Mouse (Mus musculus): Measurements from ENCODE around the gene Tnfrsf14. TPM values are rescaled to one million over a fixed set of nuclear protein-coding genes. Genes with fewer than 3 reads are reported as not detected.
A peak's percentile ranks its signal among the peaks of the same experiment; 100 is the strongest.

The Tnfrsf14 gene
- total RNA-seq, 2 experiments from 2014 or later, result 38.4 to 110 TPM

DNA sequence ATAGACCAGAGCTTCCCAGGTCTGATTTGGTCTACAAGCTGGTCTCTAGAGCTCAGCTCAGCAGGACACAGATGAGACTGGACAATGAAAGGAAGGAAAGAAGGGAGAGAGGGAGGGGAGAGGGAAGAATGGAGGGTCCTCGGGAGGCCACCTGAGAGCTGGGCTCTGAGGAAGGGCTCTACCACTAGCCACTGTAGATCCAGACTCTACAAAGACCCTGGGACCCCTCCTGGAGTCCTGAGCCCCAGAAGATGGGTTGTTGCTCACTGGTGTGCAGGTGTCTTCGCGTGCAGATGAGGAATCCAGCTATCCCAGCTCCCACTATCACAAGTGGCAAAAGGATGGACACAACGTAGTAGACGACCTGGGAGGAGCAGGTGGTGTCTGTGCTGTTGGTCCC is 5.4 kb downstream of the Tnfrsf14 start:
- no peak for ATAC-seq (replicated peaks; ENCODE audit: poor library complexity, severe bottlenecking)

GRCm38 (mm10) chr4:154922291-154922690 is 6.1 kb downstream of the Tnfrsf14 start:
- no peak for ATAC-seq (replicated peaks; ENCODE audit: poor library complexity, severe bottlenecking)

GRCm38 (mm10) chr4:154916662-154917061 is 11.7 kb downstream of the Tnfrsf14 start:
- ATAC-seq (replicated peaks; ENCODE audit: poor library complexity, severe bottlenecking), result no peak

DNA sequence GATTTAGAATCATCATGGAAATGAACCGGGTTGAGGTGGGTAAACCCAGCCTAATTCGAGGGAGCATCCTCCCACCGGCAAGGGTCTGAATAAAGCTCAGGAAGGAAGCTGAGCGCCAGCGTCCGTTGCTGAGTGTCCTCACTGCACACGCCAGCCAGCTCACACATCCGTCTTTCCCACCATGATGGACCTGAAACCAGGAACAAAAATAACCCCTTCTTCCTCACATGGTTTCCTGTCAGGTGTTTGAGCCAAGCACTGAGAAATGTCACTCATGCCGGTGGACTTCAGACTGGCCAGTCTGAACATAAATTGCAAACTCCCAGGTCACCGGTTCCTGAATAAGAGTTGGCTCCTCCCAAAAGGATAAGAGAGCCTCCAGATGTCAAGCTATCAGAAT is 13.1 kb downstream of the Tnfrsf14 start:
- ATAC-seq (replicated peaks; ENCODE audit: poor library complexity, severe bottlenecking), result peak; percentile 63

GRCm38 (mm10) chr4:154914707-154915106 is 13.7 kb downstream of the Tnfrsf14 start:
- no peak for ATAC-seq (replicated peaks; ENCODE audit: poor library complexity, severe bottlenecking)

DNA sequence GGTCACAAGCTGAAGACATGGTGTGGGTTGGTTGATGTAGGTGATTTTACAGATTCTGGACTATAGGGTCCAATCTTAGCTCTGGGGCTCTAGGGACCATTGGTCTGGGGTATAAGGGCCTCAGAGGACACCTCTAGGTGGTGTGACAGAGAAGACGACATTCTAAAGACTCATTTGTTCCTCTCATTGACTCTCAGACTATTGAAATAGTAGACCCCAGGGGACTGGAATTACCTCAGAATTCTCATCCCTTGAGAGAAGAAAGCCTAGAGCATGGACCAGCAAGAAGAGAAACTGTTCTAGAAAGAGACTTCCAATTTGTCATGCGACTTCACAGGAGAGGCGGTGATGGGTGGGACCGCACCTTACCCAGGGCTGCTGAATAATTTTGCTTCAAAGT is 14.1 kb downstream of the Tnfrsf14 start:
- no peak for ATAC-seq (replicated peaks; ENCODE audit: poor library complexity, severe bottlenecking)

DNA sequence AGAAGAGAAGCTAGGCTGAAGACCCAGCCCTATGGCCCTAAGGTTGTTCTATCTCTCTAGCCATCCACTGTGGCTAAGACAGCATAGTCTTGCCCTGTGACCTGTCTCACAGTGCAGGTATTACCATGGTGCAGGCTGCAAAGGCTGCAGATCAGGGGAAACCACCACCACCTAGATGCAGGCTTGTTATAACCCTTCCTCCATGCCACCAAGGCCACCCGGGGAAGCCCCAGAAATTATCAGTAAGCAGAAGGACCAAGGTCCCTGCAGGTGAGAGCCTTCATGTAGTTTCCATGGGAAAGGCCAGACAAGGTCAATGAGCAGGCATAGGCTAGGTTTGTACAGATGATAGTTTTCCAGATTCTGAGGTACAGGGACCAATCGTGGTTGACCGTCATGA is 14.5 kb downstream of the Tnfrsf14 start:
- no peak for ATAC-seq (replicated peaks; ENCODE audit: poor library complexity, severe bottlenecking)

DNA sequence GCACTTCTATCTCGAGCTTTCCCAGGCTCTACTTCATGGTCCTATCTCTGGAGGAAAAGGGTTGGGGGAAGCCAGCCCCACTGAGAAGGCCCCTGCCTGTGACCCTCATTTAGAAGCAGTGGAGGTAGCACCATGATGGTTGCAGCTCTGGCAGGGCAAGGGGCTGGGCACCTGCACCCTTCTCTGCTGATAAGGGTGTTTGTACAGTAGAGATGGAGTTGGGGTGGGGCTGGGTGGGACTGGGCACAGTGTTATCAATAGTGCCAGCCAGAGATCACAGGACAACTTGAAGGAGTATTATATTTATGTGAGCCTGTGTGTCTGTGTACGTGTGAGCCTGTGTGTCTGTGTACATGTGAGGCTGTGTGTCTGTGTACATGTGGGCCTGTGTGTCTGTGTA is 16.7 kb downstream of the Tnfrsf14 start:
- ATAC-seq (replicated peaks; ENCODE audit: poor library complexity, severe bottlenecking), result no peak

DNA sequence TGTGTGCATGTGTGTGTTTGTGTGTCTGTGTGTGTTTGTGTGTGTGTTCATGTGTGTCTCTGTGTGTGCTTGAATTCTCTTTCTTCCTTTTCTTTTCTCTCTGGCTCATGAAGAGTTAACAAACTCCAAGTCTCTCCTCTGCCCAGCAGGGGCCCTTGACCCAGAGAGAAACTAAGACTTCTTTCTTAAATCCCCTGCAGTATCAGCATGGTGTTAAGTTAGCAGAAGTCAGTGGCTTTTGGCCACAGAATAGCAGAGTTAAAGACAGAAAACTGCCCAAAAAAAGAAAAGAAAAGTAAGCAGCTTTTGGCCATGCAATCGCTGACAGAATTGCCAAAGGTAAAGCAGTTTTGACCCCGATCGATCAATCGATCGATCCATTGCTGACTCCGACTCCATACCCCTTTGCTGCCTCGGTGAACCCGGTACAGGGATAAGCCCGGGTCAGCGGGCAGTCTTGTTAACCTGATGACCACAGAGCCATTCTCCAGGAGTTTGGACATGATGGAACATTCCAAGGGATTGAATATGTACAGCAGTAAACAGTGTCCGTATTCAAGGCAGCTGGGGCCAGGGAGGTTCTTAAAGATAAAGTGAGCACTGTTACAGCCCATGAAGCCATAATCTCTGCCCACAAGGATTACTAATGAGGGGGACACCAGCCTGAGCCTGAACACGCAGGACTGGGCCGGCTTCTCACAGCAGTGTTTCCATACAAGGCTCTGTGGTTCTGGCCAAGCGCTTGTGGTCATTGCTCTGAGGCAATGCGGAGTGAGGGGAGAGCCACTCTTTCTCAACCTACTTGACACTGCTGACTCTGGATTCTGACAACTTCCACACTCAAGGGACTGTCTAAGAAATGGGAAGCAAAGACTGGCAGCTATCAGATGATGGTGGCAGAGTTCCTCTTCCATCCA is 17.5 kb downstream of the Tnfrsf14 start:
- peak; percentile 90 for ATAC-seq (replicated peaks; ENCODE audit: poor library complexity, severe bottlenecking)

GRCm38 (mm10) chr4:154908490-154908889 is 19.9 kb downstream of the Tnfrsf14 start:
- no peak for ATAC-seq (replicated peaks; ENCODE audit: poor library complexity, severe bottlenecking)

DNA sequence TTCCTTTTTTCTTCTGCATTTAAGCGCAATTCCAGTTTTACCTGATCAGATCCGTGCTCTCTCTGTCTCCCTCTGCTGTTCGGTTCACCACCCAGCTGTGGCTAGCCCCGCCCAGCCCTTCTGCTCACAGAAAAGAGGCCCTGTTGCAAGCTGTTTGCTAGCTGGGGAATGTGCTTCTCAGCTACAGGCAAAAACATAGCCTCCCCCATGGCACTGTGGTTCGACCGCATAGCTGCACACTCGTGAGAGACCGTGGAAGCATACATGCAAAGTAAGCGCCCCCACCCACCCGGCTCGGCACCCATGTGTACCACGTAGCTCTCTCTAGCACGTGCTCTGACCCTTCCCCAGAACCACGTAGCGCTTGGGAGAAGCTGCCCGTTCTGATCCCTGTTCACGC is 20.5 kb downstream of the Tnfrsf14 start:
- peak; percentile 47 for ATAC-seq (replicated peaks; ENCODE audit: poor library complexity, severe bottlenecking)

DNA sequence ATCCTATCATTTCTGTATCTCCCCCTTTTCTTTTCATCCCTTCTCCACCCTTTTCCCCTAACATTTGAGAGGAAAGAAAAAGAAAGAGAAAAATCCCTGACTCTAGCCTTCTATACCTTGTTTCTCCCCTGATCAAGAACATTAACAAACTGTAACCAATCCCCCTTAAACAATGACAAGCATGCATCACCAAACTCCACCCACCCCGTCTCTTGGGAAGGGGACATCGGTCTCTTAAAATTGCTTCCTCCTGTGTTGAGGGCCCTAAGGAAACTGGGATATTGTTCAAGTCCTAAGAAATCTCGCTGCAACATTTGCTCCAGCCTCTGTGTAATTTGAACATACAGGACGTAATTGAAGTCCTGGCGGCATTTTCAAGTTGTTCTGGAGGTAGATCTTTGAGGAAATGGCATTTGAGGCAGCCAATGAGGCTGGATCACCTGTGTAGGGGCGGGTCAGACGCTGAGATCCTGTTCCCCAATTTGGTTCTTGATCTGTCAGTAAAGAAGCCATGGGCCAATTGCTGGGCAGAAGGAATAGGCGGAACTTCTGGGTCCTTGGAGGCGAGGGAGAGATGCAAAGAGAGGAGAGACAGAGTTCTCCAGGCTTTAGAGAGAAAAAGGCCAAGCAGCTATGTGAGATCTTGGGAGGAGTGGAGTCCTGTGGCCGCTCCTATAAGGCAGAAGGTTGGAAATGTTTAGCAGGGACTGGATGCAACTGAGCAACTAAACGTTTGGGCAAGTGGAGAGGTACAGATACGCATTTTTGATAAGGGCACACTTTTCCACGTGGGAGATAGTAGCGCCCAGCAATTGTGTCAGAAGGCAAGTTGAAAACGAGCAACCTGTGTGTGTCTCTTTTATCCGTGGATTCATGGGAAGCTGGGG is 23.9 kb downstream of the Tnfrsf14 start:
- ATAC-seq (replicated peaks; ENCODE audit: poor library complexity, severe bottlenecking), result peak; percentile 85

DNA sequence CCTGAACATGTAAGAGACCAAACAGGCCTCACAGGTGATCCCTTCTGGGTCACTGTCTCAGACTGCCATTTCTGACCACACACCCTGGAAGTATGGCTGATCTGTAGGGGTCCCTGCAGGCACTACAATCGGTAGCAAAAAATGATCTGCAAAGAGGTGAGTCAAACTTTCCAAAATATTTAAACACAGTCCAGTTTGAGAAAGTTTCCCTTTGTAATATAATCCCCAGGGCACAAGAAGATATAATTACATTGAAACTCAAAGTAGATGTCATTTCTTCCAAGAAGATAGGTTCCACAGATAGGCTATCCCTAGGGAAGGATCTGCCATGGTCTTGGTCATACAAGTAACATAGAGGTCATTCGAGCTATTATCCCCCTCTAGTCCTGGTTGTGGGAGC is 26.0 kb downstream of the Tnfrsf14 start:
- no peak for ATAC-seq (replicated peaks; ENCODE audit: poor library complexity, severe bottlenecking)

DNA sequence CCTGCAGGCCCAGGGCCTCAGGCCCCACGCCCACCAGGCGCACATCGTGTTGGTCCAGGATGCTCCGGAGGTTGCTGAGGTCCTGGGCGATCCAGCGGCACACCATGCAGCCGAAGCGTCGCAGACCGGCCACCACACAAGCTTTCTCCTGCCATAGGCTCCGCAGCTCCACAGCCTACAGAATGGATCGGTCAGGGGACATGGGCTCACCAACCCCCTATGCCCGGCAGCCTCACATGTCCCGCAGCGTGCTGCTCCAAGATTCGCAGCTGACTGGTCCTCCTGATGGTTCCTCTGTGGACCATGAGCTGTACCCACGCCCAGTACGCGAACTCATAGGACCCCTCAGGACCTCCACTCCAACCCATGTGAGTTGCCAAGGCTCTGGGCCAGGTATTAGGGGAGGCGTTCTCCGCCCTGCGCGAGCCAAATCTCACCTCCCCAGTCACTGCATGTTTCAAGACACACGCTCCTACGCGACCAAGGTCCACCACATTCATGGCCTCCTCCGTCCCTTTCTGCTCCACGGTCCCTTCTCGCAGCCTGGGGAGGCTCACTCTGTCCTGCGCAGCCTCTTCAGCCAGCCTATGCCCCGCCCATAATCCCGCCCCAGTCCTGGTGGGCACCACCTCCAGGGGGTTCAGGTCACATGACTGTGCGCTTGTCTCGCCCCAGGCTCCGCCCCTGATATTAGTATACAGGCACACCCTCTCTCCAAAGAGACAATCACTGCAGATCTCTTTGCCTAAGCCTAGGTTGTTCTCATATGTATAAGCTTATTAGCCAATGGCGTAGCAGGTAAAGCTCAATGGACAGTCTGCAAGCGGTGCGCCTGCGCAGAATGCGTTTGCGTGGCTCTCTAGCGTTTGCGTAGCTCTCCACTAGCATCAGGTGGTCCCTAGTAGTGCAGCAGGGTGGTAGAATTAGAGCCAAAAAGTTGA is 29.6 kb downstream of the Tnfrsf14 start, which contains the start of gene Fam213b:
TSS of gene Fam213b (minus strand) at position 630 of the 941 bp plus-strand sequence.
- peak; percentile 84 for ATAC-seq (replicated peaks; ENCODE audit: poor library complexity, severe bottlenecking)

DNA sequence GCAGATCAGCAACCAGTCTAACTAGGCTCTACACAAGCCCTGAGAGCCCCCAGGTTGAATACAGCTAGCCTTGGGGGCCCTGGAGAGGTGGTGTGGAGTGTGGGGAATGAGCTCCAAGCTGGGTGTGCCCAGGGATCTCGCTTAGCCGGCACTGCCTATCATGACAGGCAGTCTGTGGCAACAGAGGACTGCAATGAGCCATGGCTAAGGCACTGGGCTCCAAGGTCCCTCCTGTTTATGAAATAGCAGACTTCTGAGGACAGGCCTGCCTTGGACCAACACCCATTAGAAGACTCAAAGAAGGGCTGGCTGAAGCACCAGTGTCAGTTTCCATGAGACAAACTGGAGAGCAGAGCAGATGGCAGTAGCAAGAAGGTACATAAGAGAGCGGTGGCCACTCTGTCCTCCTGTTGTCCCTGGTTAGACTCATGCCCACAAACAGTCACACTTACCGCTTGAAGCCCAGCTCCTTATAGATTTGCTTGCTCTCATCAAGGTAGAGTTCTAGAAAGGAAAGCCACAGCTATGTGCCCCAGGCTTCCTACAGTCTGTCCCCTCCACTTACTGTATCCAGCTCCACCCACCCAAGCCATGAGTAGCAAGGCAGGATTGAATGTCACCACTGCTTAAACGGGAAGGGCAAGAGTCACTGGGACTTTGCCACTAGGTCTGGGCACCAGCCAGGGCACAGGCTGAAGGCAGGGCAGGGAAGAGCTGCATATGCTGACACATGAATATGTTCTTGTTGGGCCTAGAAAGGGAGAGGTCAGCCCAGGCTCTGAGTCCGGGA is 30.5 kb downstream of the Tnfrsf14 start:
- ATAC-seq (replicated peaks; ENCODE audit: poor library complexity, severe bottlenecking), result peak; percentile 7

GRCm38 (mm10) chr4:154895549-154895948 is 32.8 kb downstream of the Tnfrsf14 start:
- no peak for ATAC-seq (replicated peaks; ENCODE audit: poor library complexity, severe bottlenecking)

GRCm38 (mm10) chr4:154890887-154891286 is 37.5 kb downstream of the Tnfrsf14 start:
- no peak for ATAC-seq (replicated peaks; ENCODE audit: poor library complexity, severe bottlenecking)

DNA sequence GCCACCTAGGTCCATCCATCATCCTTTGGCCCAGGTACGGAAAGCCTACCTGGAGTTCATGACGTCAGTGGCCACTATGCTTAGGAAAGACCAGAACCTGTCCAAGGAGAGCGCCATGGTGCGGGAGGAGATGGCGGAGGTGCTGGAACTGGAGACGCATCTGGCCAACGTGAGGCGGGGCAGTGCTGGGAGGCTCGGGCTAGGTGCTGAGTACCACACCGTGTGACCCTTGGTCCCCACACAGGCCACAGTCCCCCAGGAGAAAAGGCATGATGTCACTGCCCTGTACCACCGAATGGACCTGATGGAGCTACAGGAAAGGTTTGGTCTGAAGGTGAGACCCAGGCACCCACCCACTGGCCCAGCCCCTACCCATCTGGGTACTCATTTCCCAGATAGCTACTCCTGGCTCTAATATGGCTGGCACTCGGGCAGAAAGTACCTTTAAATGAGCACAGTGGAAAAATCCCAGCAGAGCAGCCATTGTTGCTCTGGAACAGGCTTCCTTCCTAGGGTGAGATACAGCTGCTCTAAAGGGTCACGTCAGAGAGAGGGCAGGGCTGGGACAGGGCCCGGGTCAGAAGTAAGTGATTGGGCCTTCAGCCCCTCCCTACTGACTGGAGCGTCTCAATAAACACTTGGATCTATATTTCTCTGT is 40.6 kb downstream of the Tnfrsf14 start:
- no peak for ATAC-seq (replicated peaks; ENCODE audit: poor library complexity, severe bottlenecking)
